8 mouse cellular contexts compared by ENCODE assay signal in the genomic region with DNA sequence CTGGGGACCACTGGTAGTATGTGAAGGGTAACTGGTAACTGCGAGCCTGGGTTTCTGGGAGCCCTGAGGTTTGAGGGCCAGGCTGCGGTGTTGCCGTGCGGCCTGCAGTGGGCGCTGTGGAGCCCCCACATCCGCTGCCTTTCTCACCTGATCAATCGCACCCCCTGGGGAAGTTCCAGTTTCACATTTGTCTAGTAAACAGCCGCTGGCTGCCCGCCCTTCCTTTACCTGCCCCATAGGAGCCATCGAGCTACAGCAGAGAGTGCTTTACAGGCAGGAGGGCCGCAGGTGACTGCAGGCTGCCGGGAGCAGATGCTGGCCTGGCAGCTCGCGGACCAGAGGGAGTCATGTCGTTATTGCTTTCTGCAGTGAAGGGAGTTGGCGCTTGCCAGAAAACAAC.
A peak's percentile ranks its signal among the peaks of the same experiment; 100 is the strongest.
DNase-seq lines count a peak whose midpoint lies in the region; ATAC-seq and TF ChIP-seq lines count a peak whose summit lies in the region.

No protein-coding gene starts in this region.

- DNase-seq in NIH3T3 (ENCODE audit: low read depth): peak; percentile 34
- DNase-seq in cerebellum, adult 2 months: peak; percentile 60 to 68
- DNase-seq in hindbrain, embryonic 11.5 days (ENCODE audit: low spot score): peak; percentile 79
- peak; percentile 40 for DNase-seq in layer of hippocampus, adult 9-11 months
- DNase-seq in lung, postnatal 10 days: peak; percentile 66
- DNase-seq in ovary, postnatal 36 days (ENCODE audit: low spot score): peak; percentile 65
- DNase-seq in thymus, postnatal 36 days: peak; percentile 83

- H3K9ac ChIP-seq in hindbrain, embryonic 11.5 days (ENCODE audit: low read depth, low read length): no peak overlapping the region

- H3K4me1 ChIP-seq in cerebellum, adult 2 months (ENCODE audit: control insufficient read depth, insufficient read depth, low read length): no peaks in the 10 kb centered on the region
- peaks cover 2% of the 10 kb centered on the region; the same call in 1 of the 2 replicates for H3K4me1 ChIP-seq in hindbrain, embryonic 11.5 days (replicated peaks; ENCODE audit: control insufficient read depth, insufficient read depth, low read length)

- 0 out of 2 replicates have a peak, but pooled peaks have one; percentile 31 for ATAC-seq in frontal cortex, adult (ENCODE audit: low TSS enrichment)
- ATAC-seq in hindbrain, embryonic 11.5 days (ENCODE audit: low FRiP score): no peak

- H3K4me3 ChIP-seq in cerebellum, adult 2 months (replicated peaks; ENCODE audit: insufficient read depth, low read depth, low read length): peak overlapping the region; percentile 61
- H3K4me3 ChIP-seq in hindbrain, embryonic 11.5 days (ENCODE audit: low read depth, low read length): peak overlapping the region; percentile 12; the same call in 1 of the 2 replicates

- no peaks in the 10 kb centered on the region for H3K36me3 ChIP-seq in hindbrain, embryonic 11.5 days (ENCODE audit: control insufficient read depth, insufficient read depth, low read length)

- H3K9me3 ChIP-seq in hindbrain, embryonic 11.5 days (ENCODE audit: control insufficient read depth, low read length): no peaks in the 10 kb centered on the region

- H3K27me3 ChIP-seq in cerebellum, adult 2 months (ENCODE audit: control insufficient read depth, insufficient read depth, low read length): no peaks in the 10 kb centered on the region
- no peaks in the 10 kb centered on the region for H3K27me3 ChIP-seq in hindbrain, embryonic 11.5 days (ENCODE audit: control insufficient read depth, insufficient read depth, low read length)

- peak overlapping the region; percentile 45 for H3K4me2 ChIP-seq in hindbrain, embryonic 11.5 days (replicated peaks; ENCODE audit: low read depth, low read length)

- no peak overlapping the region for H3K27ac ChIP-seq in cerebellum, adult 2 months (ENCODE audit: insufficient read depth, low read length)
- H3K27ac ChIP-seq in hindbrain, embryonic 11.5 days (ENCODE audit: low read depth, low read length): no peak overlapping the region

- no peak for TF ChIP-seq POLR2A in cerebellum, adult 2 months (IDR thresholded peaks at IDR 0.05; ENCODE audit: borderline replicate concordance, insufficient read depth, low read length)

- WGBS in cerebellum, adult 2 months: 6% methylated on average over 16 of the region's 16 CpGs
- WGBS in hindbrain, embryonic 11.5 days: 7% methylated on average over 16 of the region's 16 CpGs

- peak; percentile 78 for TF ChIP-seq CTCF in cerebellum, adult 2 months (IDR thresholded peaks at IDR 0.05; ENCODE audit: borderline replicate concordance, insufficient read depth, low read depth, low read length)
